Mouse (Mus musculus) ES-Bruce4 (cell line): ENCODE data around the gene Gm3776. TPM values are rescaled to one million over a fixed set of nuclear protein-coding genes. Genes with fewer than 3 reads are reported as not detected.
"Not testable (repeated sequence)": the region's sequence is repeated elsewhere in the genome, so short reads cannot be mapped to it uniquely, and the experiment has no call there.

Source experiments
- H3K27ac ChIP-seq: 2 replicates; pipeline ENCODE4 v1.5.1; 2012; ENCODE audit warnings: low read length, inconsistent platforms; ENCODE audit not compliant: insufficient read depth
- H3K27me3 ChIP-seq: 2 replicates; pipeline ENCODE4 v1.6.1; 2012; ENCODE audit warnings: mild to moderate bottlenecking, low read length, inconsistent platforms; ENCODE audit not compliant: control insufficient read depth, poor library complexity, insufficient read depth, severe bottlenecking
- H3K36me3 ChIP-seq: 2 replicates; pipeline ENCODE4 v1.6.1; 2012; ENCODE audit warnings: inconsistent platforms, mild to moderate bottlenecking, low read length, moderate library complexity; ENCODE audit not compliant: control insufficient read depth, poor library complexity, insufficient read depth, severe bottlenecking
- H3K4me1 ChIP-seq: one replicate; pipeline ENCODE4 v1.8.1; 2011; ENCODE audit warnings: low read length; ENCODE audit not compliant: control insufficient read depth, insufficient read depth
- H3K4me3 ChIP-seq: 2 replicates; pipeline ENCODE4 v1.5.1; 2011; ENCODE audit warnings: low read depth, mild to moderate bottlenecking, low read length
- H3K9ac ChIP-seq: 2 replicates; pipeline ENCODE4 v1.6.1; 2012; ENCODE audit warnings: low read depth, mild to moderate bottlenecking, inconsistent platforms; ENCODE audit not compliant: poor library complexity, severe bottlenecking
- H3K9me3 ChIP-seq: replicated peaks from 2 replicates; pipeline ENCODE4 v1.6.1; 2012; ENCODE audit warnings: mild to moderate bottlenecking, low read length, inconsistent platforms; ENCODE audit not compliant: control insufficient read depth, poor library complexity, insufficient read depth, severe bottlenecking
- CTCF ChIP-seq: IDR thresholded peaks from one replicate; pipeline ENCODE4 v1.8.1; 2011; ENCODE audit warnings: low read depth, low read length
- polyA plus RNA-seq: library from polyadenylated mRNA; stranded (reverse); fragments of >200 nt; gene quantifications from 2 replicates; pipeline ENCODE4 v1.2.4, GENCODE M21; 2011; ENCODE audit warnings: low read depth; ENCODE audit not compliant: missing spikeins, insufficient read depth, insufficient read length

Gm3776 gene
- polyA plus RNA-seq, 1 experiment, result not detected

GRCm38 (mm10) chr9:78255683-78256470 lies 1.1 kb upstream of the Gm3776 start:
- not testable (repeated sequence) for H3K4me3 ChIP-seq, H3K27me3 ChIP-seq, H3K27ac ChIP-seq, H3K36me3 ChIP-seq, H3K9me3 ChIP-seq, H3K4me1 ChIP-seq, H3K9ac ChIP-seq

DNA sequence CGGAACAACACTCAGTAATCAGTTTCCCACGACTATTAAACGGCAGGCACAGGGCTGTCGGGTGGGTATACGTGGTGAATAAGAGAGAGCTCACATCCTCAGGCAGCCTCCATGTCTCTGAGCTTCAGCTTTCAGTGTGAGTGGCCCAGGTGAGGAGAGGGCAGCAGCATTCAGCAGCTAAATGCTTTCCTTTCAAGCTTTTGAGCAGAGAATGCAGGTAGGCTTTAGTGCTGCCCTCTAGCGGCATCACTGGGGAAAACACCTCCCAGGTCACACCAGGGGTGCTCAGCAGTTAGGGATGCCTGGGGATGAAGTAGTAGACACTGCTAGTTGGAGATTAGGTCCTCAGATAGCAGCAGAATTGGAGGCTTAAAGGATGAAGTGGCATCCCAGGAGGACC lies 2.8 kb downstream of the Gm3776 start:
- not testable (repeated sequence) for H3K27ac ChIP-seq, H3K4me3 ChIP-seq, H3K9ac ChIP-seq, H3K4me1 ChIP-seq, H3K27me3 ChIP-seq, H3K9me3 ChIP-seq, H3K36me3 ChIP-seq
- TF ChIP-seq CTCF, result peak; percentile 9

DNA sequence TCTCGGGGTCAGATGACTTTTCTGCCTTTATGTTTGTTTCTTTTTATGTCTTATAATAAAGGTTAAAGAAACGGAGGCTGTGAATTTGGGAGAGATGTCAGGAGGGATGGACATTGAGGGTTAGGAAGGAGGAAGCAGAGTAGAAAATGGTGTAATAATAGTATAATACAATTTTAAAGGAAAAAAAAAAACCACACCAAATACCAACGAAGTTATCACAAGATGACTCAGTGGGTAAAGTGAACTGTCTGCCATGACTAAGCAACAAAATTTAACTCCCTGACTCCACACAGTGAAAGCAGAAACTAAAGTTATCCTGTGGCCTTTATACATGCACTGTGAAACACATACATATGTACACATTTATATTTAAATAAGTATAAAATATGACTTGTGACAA lies 14.0 kb downstream of the Gm3776 start:
- H3K9me3 ChIP-seq, H3K4me1 ChIP-seq, H3K9ac ChIP-seq, H3K36me3 ChIP-seq, H3K27ac ChIP-seq, H3K27me3 ChIP-seq, H3K4me3 ChIP-seq: not testable (repeated sequence)

DNA sequence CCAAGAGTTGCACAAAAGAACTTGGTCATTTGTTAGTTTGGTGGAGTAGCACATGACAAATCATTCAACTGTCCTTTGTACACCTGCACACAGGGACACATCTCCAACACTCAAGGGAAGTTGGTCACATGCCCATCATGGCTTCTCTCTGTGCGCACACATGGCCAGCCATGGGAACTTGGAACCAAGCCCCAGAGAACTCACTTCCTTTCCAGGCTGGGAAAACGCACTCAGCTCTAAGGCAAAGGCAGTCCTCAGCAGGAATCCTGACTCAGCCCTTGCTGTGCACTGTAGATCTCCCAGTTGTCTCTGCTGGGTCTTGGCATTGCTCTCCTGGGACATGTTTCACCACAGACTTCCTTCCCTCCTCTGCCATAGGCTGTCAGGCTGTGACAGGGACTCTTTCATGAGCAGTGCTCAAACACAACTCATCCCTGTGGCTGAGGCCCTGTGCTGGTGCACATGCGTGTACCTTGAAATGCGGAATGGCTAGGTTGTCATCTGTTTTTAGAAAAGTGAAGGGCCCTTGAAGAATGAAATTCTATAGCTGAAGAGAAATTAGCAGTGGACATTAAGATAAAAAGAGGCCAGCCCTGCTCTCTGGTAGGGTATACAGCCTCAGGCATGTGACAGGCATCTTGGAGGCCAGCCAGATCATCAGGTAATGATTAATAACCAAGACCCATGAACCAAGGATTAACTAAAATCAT lies 25.2 kb downstream of the Gm3776 start:
- H3K4me3 ChIP-seq, H3K27ac ChIP-seq, H3K9me3 ChIP-seq, H3K27me3 ChIP-seq, H3K9ac ChIP-seq, H3K4me1 ChIP-seq, H3K36me3 ChIP-seq: not testable (repeated sequence)

- not testable (repeated sequence) for H3K27me3 ChIP-seq, H3K27ac ChIP-seq, H3K36me3 ChIP-seq, H3K4me1 ChIP-seq, H3K9ac ChIP-seq, H3K9me3 ChIP-seq, H3K4me3 ChIP-seq
Observed at GRCm38 (mm10) chr9:78289063-78289462, 32.1 kb downstream of the Gm3776 start.

GRCm38 (mm10) chr9:78289723-78290122 lies 32.8 kb downstream of the Gm3776 start, which contains the start of gene Gm10639:
Gm10639 (plus strand) TSS chr9:78289923.
- not testable (repeated sequence) for H3K9me3 ChIP-seq, H3K9ac ChIP-seq, H3K27me3 ChIP-seq, H3K27ac ChIP-seq, H3K36me3 ChIP-seq, H3K4me3 ChIP-seq, H3K4me1 ChIP-seq

- H3K27ac ChIP-seq, H3K36me3 ChIP-seq, H3K27me3 ChIP-seq, H3K9ac ChIP-seq, H3K4me3 ChIP-seq, H3K4me1 ChIP-seq, H3K9me3 ChIP-seq: not testable (repeated sequence)
Observed at GRCm38 (mm10) chr9:78292462-78292861, 35.5 kb downstream of the Gm3776 start.

DNA sequence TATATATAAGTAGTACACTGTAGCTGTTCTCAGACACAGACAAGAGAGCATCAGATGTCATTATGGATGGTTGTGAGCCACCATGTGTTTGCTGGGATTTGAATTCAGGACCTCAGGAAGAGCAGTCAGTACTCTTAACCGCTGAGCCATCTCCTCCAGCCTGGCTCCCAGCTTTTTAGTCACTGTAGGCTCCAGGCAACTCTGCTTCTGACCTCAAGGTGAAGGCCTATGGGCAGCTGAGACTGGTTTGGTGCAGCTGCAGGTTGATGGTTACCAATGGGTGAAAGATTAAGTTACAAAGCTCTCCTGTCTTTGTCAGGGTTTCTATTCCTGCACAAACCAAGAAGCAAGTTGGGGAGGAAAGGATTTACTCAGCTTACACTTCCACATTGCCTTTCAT lies 36.8 kb downstream of the Gm3776 start:
- not testable (repeated sequence) for H3K4me1 ChIP-seq, H3K27ac ChIP-seq, H3K36me3 ChIP-seq, H3K9me3 ChIP-seq, H3K4me3 ChIP-seq, H3K9ac ChIP-seq, H3K27me3 ChIP-seq

DNA sequence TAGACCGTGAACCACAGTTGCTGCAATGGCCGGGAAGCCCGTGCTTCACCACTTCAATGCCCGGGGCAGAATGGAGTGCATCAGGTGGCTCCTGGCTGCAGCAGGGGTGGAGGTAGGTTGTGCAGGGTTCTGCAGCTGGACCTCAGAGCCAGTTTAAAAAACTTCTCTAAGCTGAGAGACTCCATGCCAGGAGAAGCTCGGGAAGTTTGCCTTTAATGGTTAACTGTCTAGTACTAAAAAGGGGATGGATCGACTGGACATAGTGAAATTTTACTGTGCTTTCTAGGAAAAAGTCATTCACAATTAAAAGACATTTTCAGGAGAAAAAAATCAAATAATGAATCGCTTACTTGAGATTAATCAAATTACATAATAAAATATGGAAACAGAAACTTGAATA lies 37.9 kb downstream of the Gm3776 start:
- H3K27ac ChIP-seq, H3K4me1 ChIP-seq, H3K36me3 ChIP-seq, H3K9me3 ChIP-seq, H3K9ac ChIP-seq, H3K4me3 ChIP-seq, H3K27me3 ChIP-seq: not testable (repeated sequence)
